Mouse (Mus musculus) monocyte, adult 5-6 weeks (primary cell): ENCODE measurements around the gene Ppp2r5e. TPM values are rescaled to one million over a fixed set of nuclear protein-coding genes. Genes with fewer than 3 reads are reported as not detected.

ENCODE experiments used
- total RNA-seq: library from RNA; stranded (forward); fragments of 200-1000, 200-491, 200-594 nt; gene quantifications from 3 replicates; pipeline ENCODE4 v1.2.3, GENCODE M21; 2017

Gene Ppp2r5e
- total RNA-seq, 1 experiment from 2014 or later, result 18.1 TPM

Other genes with a start within 250 kb of the Ppp2r5e start
- not detected in 3 replicates for gene Gphb5, start 179.5 kb downstream of the Ppp2r5e start, total RNA-seq
- 11.4 to 18.1 TPM (median 16.3 TPM) in 3 replicates for gene Wdr89, start 73.3 kb upstream of the Ppp2r5e start, total RNA-seq
- 56.4 to 59.2 TPM (median 57.7 TPM) in 3 replicates for gene Sgpp1, start 139.5 kb upstream of the Ppp2r5e start, total RNA-seq
- 17.7 to 27.1 TPM (median 22.0 TPM) in 3 replicates for gene Syne2, start 221.9 kb upstream of the Ppp2r5e start, total RNA-seq